Mouse (Mus musculus): Measurements from ENCODE around the gene 1700088E04Rik. TPM values are rescaled to one million over a fixed set of nuclear protein-coding genes. Genes with fewer than 3 reads are reported as not detected.

1700088E04Rik gene
- total RNA-seq, 2 experiments from 2014 or later: 8.8 to 10.3 TPM

DNA sequence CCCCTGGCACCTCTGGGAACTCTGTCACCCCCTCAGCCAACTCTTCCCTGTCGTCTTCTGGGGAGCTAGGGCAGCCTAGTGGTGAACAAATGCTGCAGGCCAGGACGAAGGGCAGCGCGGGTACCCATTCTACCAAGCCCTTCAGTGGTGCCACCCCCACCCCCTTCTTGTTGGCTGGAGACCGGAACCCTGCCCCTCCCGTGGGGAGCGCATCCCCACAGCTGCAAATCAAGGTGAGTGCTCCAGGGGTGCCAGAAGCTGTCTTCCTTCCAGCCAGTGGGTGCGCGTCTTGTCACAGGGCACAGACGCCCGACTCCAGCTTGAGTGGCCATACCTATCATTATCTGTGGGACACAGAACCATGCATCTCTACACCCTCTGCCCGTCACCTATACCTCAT lies 14.0 kb downstream of the 1700088E04Rik start:
- H3K4me3 ChIP-seq: no peak overlapping the region
- no peak overlapping the region for H3K27ac ChIP-seq
- DNase-seq (ENCODE audit: low spot score in 2 of 2): no peak
- no peak for TF ChIP-seq CTCF (conservative IDR thresholded peaks at IDR 0.05)

DNA sequence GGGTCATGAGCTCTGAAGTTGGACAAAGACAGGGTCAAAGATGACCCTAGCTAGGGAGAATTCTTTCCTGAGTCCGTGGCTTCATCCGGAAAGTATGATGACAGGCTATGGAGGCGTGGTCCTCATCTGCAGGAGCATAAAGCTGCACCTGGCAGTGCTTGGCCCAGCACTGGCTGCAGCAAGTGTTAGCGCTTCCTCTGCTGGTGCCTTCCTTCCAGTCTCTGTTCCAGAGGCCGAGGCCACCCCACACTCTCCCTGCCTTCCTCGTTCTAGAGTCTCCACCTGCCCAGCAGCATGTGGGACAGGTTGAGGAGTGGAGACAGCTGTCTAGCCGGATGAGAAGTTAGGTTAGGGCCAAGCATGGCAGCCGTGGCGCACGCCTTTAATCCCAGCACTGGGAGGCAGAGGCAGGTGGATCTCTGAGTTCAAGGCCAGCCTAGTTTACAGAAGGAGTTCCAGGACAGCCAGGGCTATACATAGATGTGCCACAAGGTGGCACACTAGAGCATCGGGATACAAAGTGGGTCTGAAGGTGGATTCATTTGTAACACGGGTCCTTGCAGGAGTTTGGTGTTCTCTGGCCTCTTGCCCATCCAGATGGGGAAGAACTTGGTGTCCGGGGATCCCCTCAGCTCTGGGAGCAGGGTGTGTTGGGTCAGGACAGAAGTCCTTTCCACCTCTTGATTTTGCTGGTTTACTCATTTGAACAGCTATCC lies 14.7 kb downstream of the 1700088E04Rik start:
- no peak overlapping the region for H3K27ac ChIP-seq
- no peak overlapping the region for H3K4me3 ChIP-seq
- TF ChIP-seq CTCF (conservative IDR thresholded peaks at IDR 0.05): peak; percentile 81
- DNase-seq (ENCODE audit: low spot score in 2 of 2): peak in 1 of 2 experiments; percentile 61

DNA sequence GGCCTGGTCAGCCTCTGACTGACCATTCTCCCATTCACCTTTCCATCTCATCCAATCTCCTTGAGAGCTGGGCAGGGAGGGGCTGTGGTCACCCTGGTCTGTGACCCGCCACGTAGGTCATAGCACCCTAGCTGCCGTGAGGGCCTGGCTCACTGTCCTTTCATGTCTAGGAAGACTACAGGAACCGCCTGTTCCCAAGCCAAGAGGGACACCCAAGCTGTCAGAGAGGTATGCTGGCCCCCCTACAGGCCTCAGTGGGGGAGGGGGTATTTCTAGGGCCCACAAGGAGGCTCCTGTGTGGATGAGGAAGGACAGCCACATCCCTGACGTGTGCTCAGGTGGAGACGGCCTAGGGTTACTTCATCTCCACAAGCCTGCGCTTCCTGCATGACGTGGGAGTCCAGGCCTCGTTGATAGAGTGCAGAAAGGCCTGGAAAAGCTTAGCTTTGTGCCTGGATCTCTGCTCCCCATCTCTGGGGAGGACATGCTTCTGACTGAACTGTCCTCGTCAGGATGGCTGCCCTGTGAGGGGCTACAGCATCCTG lies 16.6 kb downstream of the 1700088E04Rik start:
- no peak for DNase-seq (ENCODE audit: low spot score in 2 of 2)
- H3K27ac ChIP-seq: peak overlapping the region; percentile 7; the same call in 1 of the 2 replicates
- no peak overlapping the region for H3K4me3 ChIP-seq
- no peak for TF ChIP-seq CTCF (conservative IDR thresholded peaks at IDR 0.05)

DNA sequence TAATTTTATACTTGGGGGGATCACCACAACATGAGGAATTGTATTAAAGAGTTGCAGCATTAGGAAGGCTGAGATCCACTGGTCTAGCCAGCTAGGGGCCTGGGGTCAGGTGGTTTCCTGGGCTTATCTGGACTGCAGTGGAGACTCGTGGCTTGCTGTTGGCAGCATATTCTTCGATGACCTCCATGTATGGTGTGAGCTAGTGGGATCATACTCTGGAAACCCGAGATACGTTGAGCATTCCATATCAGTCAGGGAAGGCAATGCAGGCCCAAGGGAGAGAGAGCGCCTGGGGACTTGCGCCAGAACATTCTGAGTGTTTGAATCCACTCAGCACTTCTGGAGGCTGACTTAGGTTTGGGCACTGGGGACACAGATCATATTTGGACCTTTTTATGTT lies 17.3 kb downstream of the 1700088E04Rik start:
- no peak for DNase-seq (ENCODE audit: low spot score in 2 of 2)
- TF ChIP-seq CTCF (conservative IDR thresholded peaks at IDR 0.05): no peak
- peak overlapping the region; percentile 47; the same call in 1 of the 2 replicates for H3K27ac ChIP-seq
- no peak overlapping the region for H3K4me3 ChIP-seq

DNA sequence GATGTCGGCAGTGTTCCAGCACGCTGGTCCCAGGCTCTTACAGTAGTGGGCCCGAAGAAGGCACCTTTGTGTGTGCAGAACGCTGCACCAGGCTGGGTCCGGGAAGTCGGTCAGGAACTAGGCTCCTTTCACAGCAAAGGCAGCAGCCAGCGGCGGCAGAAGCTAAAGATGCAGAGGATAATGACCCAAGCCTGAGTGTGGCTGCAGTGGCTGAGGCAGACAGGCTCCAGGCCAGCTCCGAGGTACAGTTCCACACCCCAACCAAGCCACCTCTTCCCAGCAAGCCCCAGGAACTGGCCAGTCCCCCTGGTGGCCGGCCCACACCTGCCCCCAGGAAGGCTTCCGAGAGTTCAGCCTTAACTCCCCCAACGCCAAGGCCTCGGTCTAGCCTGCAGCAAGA lies 18.5 kb downstream of the 1700088E04Rik start:
- 0 out of 2 replicates have a peak, but pooled peaks have one; percentile 7 for TF ChIP-seq CTCF (conservative IDR thresholded peaks at IDR 0.05)
- no peak overlapping the region for H3K4me3 ChIP-seq
- no peak for DNase-seq (ENCODE audit: low spot score in 2 of 2)
- 0 out of 2 replicates have a peak overlapping the region, but pooled peaks have one; percentile 1 for H3K27ac ChIP-seq

DNA sequence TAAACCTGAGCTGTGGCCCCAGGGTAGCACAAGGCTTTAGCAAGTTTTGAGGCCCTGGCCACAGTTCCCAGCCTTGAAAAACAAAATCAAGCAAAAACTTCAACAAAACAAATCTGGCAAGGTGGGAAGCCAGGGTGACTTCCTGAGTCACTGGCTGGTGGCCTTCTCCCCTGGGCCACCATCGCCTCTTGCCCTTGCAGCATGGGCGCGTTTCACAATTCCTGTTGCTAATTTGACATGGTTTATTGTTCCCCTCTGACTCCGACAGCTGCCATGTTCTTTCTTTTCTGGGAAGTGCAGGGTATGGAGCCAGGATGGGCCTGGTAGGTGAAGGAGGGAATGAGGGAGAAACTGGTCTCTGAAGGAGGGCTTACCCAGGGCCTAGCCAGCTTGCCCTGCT lies 18.9 kb downstream of the 1700088E04Rik start:
- no peak for DNase-seq (ENCODE audit: low spot score in 2 of 2)
- no peak for TF ChIP-seq CTCF (conservative IDR thresholded peaks at IDR 0.05)
- H3K4me3 ChIP-seq: no peak overlapping the region

DNA sequence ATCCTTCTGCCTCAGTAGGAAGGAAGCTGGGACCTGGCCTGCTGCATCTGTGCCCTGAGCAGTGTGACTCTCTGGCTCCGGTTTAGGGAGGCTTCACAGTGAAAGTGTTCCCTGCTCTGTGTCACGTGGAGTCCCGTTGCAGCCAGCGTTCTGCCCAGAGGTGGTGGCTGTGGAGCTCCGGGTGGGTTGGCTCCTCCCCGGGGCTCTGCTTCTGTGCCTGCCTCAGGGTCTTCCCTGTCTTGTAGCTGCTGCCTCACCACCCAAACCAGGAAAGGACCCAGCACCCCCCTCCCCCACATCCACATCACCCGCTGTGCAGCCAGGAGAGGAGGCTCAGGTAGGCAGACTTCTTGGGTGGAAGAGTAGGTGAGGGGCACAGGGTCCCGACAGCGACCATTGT lies 21.6 kb downstream of the 1700088E04Rik start:
- no peak overlapping the region for H3K4me3 ChIP-seq
- no peak for DNase-seq (ENCODE audit: low spot score in 2 of 2)
- no peak for TF ChIP-seq CTCF (conservative IDR thresholded peaks at IDR 0.05)
- H3K27ac ChIP-seq: no peak overlapping the region

More for the DNA sequence above, 18.9 kb downstream of the 1700088E04Rik start:
- 0 out of 2 replicates have a peak overlapping the region, but pooled peaks have one; percentile 1 for H3K27ac ChIP-seq

DNA sequence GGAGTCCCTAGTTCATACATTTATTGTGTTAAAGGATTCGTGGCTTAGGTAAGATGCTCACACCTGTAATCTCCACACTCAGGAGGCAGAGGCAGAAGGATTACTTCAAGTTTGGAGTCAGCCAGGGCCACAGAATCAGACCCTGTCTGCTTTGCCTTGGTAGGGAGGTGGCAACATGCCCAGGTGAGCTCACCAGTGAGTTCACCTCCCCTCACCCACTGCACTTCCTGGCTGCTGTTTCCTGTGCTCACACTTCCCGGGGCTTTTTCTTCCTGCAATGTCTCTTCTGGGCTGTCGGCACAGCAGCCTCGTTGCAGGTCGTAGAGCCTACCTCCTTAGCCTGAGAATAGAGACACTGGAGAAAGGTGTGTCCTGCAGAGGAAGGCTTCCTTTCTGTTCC lies 25.8 kb downstream of the 1700088E04Rik start:
- TF ChIP-seq CTCF (conservative IDR thresholded peaks at IDR 0.05): no peak
- Histone ChIP-seq H3K4me3 (no peak overlapping the region), H3K27ac (peak overlapping the region; percentile 14; the same call in 1 of the 2 replicates)
- DNase-seq (ENCODE audit: low spot score in 2 of 2): no peak

DNA sequence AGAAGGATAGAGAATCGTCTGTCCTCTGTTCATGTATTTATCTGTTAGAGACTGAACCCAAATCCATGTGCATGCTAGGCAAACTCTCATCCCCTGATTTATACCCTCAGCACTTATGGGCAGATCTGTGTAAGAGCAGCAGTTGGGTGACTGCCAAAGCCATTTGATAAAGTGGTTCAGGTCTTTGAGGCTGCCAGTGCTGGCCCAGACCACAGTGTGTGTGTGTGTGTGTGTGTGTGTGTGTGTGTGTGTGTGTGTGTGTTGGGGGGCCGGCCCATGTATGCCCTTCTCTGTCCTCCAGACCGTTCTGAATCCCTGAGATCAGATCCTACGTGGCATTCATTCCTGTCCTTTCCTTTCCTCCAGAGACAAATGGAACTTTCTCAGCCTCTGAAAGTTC lies 29.3 kb downstream of the 1700088E04Rik start:
- Histone ChIP-seq H3K27ac (peak overlapping the region; percentile 96), H3K4me3 (no peak overlapping the region)
- TF ChIP-seq CTCF (conservative IDR thresholded peaks at IDR 0.05): no peak
- DNase-seq (ENCODE audit: low spot score in 2 of 2): no peak

DNA sequence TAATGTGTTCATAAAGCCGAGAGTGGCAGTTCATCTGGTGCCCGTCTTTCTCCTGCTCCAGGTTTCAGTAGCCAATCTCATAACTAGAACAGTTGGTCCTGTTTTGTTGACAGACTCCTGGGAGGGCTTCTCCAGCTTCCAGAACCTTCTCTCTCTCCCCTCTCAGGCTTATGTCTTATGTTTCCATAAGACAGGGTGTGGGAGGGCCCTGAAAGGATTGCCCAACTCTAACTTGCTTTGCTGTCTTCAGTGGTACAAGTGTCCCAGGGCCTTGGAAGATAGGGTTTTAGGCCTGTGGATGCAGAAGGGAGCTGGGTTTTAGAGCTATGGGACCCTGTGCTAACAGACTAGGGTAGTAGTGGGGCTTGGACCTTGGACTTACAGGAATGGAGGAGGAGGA lies 30.5 kb downstream of the 1700088E04Rik start:
- Histone ChIP-seq H3K27ac (peak overlapping the region; percentile 96), H3K4me3 (peak overlapping the region; percentile 95)
- TF ChIP-seq CTCF (conservative IDR thresholded peaks at IDR 0.05): no peak
- DNase-seq (ENCODE audit: low spot score in 2 of 2): no peak

DNA sequence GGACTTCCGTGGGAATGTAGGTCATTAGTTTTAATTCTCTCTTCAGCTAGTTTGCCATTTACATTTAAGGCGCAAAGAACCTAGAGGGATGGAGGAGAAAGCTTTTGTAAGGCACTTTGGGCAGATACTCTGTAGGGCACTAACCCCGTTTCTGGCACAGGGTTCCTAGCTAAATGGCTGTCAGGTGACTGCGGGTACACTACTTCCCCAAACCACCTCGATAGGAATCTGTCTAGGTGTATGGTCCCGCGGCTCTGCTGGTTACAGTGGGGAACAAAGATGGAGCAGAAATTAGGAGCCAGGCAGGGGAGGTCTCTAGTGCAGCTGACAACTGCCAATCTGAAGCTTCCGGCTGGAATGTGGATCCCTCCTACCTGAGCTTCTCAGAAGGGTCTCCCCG lies 31.0 kb downstream of the 1700088E04Rik start:
- Histone ChIP-seq H3K27ac (peak overlapping the region; percentile 96), H3K4me3 (peak overlapping the region; percentile 95)
- DNase-seq (ENCODE audit: low spot score in 2 of 2): no peak
- no peak for TF ChIP-seq CTCF (conservative IDR thresholded peaks at IDR 0.05)

DNA sequence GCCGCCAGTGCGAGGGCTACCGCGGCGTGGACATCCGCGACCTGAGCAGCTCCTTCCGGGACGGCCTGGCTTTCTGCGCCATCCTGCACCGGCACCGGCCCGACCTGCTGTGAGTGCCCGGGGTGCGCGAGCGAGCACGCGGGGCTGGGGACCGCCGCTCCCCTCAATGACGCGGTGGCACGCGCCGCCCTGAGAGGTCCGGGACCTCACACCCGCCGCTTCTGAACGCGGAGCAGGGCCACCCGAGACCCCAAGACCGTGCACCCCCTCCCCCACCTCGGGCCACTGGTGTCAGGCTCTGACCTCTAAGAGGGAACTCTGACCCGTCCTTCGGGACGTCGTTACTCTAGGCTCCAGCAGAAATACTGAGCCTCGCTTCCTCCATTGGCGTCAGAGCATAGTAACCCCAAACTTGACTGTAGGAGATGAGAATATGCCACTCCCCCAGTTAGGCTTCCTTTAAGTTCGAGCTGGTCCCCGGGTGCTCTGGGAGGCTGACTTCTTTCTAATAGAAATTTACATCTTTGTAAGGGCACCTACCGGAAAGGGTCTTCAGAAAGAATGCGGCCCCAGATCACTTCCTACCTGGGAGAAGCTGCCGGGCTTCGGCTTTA lies 31.6 kb downstream of the 1700088E04Rik start:
- no peak for TF ChIP-seq CTCF (conservative IDR thresholded peaks at IDR 0.05)
- H3K4me3 ChIP-seq: peak overlapping the region; percentile 95
- DNase-seq (ENCODE audit: low spot score in 2 of 2): no peak
- H3K27ac ChIP-seq: peak overlapping the region; percentile 96

Data from layer of hippocampus, adult 2 months (tissue).